In the genomic region with DNA sequence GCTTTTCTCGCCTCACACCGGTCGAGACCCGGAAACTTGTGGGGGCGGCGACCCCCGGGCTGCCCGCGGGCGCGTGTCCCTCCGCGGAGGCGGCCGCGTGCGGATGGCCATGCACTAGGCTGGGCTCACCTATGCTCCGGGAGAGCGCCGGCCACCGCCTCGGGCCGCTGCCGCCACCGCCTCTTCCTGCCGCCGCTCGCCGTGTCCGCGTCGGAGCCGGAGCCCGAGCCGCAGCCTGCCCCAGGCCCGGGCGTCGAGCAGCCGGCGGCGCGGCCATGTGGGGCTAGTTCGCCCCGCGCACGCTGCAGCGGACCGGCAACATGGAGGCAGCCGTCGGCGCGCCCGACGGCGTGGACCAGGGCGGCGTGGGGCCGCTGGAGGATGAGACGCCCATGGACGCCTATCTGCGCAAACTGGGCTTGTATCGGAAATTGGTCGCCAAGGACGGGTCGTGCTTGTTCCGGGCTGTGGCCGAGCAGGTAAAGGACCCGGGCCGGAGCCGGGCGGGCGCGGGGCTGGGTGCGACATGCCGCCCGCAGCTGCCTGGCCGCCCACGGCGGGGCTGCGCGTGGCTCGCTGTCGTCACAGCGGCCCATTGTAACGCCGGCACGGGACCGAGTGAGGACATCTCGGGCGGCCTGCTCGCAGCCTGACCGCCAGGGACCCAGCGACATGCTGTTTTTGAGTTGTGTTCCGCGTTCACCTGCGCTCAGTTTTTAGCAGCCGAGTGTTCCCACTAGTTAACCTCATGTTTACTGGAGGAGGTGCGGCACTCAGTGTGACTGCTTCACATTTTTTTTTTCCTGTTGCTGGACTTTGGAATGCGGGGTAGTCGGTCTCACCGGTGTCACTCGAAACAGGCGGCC, we compare ENCODE assay signal across 8 mouse cellular contexts. TPM values are rescaled to one million over a fixed set of nuclear protein-coding genes. Genes with fewer than 3 reads are reported as not detected.
A peak's percentile ranks its signal among the peaks of the same experiment; 100 is the strongest.
DNase-seq lines count a peak whose midpoint lies in the region; ATAC-seq and TF ChIP-seq lines count a peak whose summit lies in the region.

A gene (plus strand): TSS at position 33 of the 866 bp plus-strand sequence.

- no peak for TF ChIP-seq POLR2A in cerebellum, adult 2 months (IDR thresholded peaks at IDR 0.05; ENCODE audit: borderline replicate concordance, insufficient read depth, low read length)

- peaks cover 6% of the 10 kb centered on the region for H3K4me1 ChIP-seq in cerebellum, adult 2 months (ENCODE audit: control insufficient read depth, insufficient read depth, low read length)
- H3K4me1 ChIP-seq in lung, embryonic 15.5 days, result peaks cover 17% of the 10 kb centered on the region

- H3K9me3 ChIP-seq in lung, embryonic 15.5 days, result no peaks in the 10 kb centered on the region

- H3K27ac ChIP-seq in cerebellum, adult 2 months (ENCODE audit: insufficient read depth, low read length), result peak within 1 kb of the TSS; percentile 83
- peak within 1 kb of the TSS; percentile 97 for H3K27ac ChIP-seq in lung, embryonic 15.5 days

- H3K4me3 ChIP-seq in cerebellum, adult 2 months (replicated peaks; ENCODE audit: insufficient read depth, low read depth, low read length), result peak within 1 kb of the TSS; percentile 93
- peak within 1 kb of the TSS; percentile 77 for H3K4me3 ChIP-seq in lung, embryonic 15.5 days

- ATAC-seq in hematopoietic stem cell, adult 5-6 weeks (replicated peaks in 1 of 2; ENCODE audit: insufficient read depth in 1 of 2, low FRiP score in 2 of 2, low TSS enrichment in 1 of 2, low read depth in 1 of 2, poor library complexity in 2 of 2, severe bottlenecking in 2 of 2), result peak in 1 of 2 experiments; percentile 34; a peak in 3 of 4 replicates
- ATAC-seq in lung, embryonic 15.5 days (ENCODE audit: borderline replicate concordance, extremely low read depth, low FRiP score, low TSS enrichment), result peak; percentile 62
- ATAC-seq in neutrophil, adult 5-6 weeks (ENCODE audit: extremely low read depth, insufficient number of reproducible peaks, low FRiP score, poor library complexity, severe bottlenecking), result peak; percentile 14; the same call in 1 of the 2 replicates

- under 1% methylated on average over 102 of the region's 103 CpGs for WGBS in cerebellum, adult 2 months
- under 1% methylated on average over 86 of the region's 103 CpGs for WGBS in lung, embryonic 15.5 days

- peaks cover 8% of the 10 kb centered on the region for H3K36me3 ChIP-seq in lung, embryonic 15.5 days

- peak within 1 kb of the TSS; percentile 64 for H3K4me2 ChIP-seq in lung, embryonic 15.5 days

- no peaks in the 10 kb centered on the region for H3K27me3 ChIP-seq in cerebellum, adult 2 months (ENCODE audit: control insufficient read depth, insufficient read depth, low read length)
- no peaks in the 10 kb centered on the region for H3K27me3 ChIP-seq in lung, embryonic 15.5 days

- H3K9ac ChIP-seq in lung, embryonic 15.5 days, result peak within 1 kb of the TSS; percentile 90

- DNase-seq in MN1 (ENCODE audit: low spot score), result peak; percentile 74
- peak; percentile 61 for DNase-seq in cerebellum, adult 2 months
- DNase-seq in frontal cortex, adult 2 months (ENCODE audit: extremely low spot score in 1 of 2, low spot score in 1 of 2), result peak; percentile 15 to 57
- peak; percentile 54 for DNase-seq in layer of hippocampus, adult 9-11 months
- DNase-seq in thymus, postnatal 10 days (ENCODE audit: low spot score in 2 of 2), result peak; percentile 29 to 39

- no peak for TF ChIP-seq CTCF in cerebellum, adult 2 months (IDR thresholded peaks at IDR 0.05; ENCODE audit: borderline replicate concordance, insufficient read depth, low read depth, low read length)

RNA-seq across cellular contexts. Expression of the gene that starts here (rescaled TPM):
- 23.6 and 25.0 TPM in 2 replicates for polyA plus RNA-seq in cerebellum, adult 2 months (2012; rRNA removed)
- polyA plus RNA-seq in frontal cortex, adult 2 months (2012; rRNA removed), result 26.4 and 28.6 TPM in 2 replicates
- 78.3 and 83.3 TPM in 2 replicates for total RNA-seq in hematopoietic stem cell, adult 5-6 weeks (2017)
- polyA plus RNA-seq in lung, embryonic 15.5 days (2015; fragmentation: Nextera tagmentation; extraction: Ambion mirVana), result 14.3 and 14.9 TPM in 2 replicates
- total RNA-seq in neutrophil, adult 5-6 weeks (2017), result 63.7 and 72.7 TPM in 2 replicates
